Mouse (Mus musculus): ENCODE measurements around the gene Plekhm3.
A peak's percentile ranks its signal among the peaks of the same experiment; 100 is the strongest.

Plekhm3 gene

DNA sequence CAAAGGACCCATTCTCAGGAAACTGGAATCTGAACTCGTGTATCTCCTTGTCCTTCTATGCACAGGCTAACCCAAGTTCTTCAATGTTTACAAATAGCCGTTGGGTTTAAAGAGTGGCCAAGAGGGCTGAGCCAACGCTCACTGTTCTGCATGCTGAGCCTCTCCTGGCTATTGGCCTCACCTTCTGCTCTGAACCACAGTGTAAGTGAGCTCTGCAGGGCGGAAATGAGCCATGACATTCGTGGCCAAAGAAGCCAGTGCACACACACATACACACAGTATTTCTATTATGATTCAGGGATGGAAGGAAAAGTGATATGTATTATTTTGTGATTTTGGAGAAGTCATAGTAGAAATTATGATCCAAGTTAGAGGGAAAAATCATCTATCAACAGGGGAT, 138.9 kb downstream of the Plekhm3 start:
- peak; percentile 82 to 85 for DNase-seq

DNA sequence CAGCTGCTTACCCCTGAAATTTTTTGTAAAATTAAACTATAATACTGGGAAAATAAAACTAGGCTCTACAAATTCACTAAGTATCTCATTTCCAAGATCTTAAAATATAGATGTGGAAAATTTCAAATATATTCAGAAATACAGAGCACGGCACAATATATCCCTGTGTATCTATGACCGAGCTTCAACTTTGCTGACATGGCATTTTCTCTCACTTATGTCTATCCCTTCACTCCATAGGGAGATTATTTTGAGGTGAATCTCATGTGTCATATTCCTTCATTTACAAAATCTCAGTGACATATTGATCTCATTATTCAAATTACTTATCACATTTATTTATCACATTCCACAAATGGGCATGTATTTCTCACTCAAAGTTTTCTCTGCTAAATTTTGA, 143.4 kb downstream of the Plekhm3 start:
- no peak for DNase-seq

DNA sequence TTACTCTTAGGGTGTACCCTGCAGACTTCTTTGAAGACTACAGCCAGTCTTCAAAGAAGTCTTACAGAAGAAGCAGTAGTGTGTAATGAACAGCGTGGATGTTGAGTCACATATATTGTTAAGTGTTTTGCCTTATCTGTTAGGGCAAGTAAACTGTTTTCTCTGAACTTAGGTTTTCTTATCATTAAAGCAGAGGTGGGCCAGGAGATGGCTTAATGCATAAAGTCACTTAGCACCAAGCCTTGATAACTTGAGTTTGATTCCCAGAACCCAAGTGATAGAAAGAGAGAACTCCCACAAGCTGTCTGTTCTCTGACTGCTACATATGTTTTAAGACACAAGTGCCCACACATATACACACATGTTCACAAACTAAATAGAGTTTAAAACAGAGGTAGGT, 144.7 kb downstream of the Plekhm3 start:
- DNase-seq, result no peak

- no peak for DNase-seq
Measured at GRCm38 (mm10) chr1:64809085-64809484, 147.5 kb downstream of the Plekhm3 start.

DNA sequence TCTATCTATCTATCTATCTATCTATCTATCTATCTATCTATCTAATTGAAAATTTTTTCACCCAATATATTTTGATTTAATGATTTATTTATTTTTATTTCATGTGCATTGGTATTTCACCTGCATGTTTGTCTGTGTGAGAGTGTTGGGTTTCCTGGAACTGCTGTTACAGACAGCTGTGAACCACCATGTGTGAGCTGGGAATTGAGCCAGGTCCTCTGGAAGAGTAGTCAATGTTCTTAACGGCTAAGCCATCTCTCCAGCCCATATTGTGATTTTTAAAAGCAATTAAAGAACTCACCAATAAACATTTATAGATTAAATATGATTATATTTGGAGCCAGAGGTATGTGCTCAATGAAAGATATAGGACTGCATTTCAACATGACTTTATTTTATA, 148.9 kb downstream of the Plekhm3 start:
- no peak for DNase-seq

GRCm38 (mm10) chr1:64805217-64805616, 151.4 kb downstream of the Plekhm3 start:
- no peak for DNase-seq

- DNase-seq, result no peak
Measured at GRCm38 (mm10) chr1:64802631-64803030, 154.0 kb downstream of the Plekhm3 start.

DNA sequence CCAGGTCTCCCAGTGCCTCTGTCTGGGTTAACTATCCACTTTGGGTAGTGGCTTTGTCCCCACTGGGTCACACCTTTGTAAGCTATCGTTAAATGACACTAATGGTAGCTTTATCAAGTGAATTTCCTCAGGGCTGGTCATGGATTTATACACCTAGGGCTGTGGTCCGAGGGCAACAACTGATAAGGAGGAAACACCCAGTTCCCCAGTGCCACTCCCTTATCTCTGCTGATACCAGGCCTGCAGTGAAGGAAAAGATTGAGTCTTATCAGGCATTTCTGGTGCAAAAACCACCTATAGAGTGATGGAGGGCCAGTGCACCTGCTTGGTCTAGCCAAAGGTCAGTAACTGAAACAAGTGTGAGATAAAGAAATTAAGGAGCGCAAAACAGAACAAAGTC, 159.0 kb downstream of the Plekhm3 start:
- DNase-seq, result no peak

DNA sequence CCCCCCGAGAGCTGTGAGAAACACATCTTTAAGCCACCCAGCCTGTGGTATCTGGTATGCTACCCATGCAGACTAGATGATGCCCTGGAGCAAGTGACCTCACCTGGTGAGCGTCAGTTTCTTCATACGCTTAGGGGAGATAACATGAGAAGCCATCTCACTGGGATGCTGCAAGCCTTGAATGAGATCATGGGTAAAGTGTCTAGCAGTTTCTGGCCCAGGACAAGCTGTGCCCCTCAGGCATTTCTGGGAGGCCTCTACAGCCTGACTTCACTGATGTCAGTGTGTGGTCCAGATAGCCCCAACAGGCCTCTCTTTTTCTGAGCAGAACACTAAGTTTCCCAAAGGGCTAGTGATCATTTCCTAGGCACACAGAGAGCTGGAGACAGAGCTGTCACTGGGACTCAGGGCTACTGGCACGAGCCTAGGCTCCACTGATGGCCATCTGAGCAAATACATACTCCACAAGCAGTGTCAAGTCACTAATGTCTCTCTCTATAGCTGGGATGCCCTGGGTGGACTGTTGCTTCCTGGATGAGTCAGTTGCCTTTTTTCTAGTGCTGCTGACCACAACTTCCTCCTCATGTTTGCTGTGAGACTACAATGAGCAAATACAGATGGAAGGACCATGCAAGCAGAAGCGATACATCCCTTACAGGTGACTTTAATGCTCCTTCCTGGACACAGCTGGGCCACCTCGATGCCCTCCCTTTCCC, 159.6 kb downstream of the Plekhm3 start:
- DNase-seq, result no peak

- peak; percentile 61 to 73 for DNase-seq
Measured at GRCm38 (mm10) chr1:64795284-64796040, 161.2 kb downstream of the Plekhm3 start.

- DNase-seq, result no peak
Measured at GRCm38 (mm10) chr1:64794096-64794495, 162.5 kb downstream of the Plekhm3 start.

- no peak for DNase-seq
Measured at GRCm38 (mm10) chr1:64793234-64793530, 163.4 kb downstream of the Plekhm3 start.

- DNase-seq, result no peak
Measured at GRCm38 (mm10) chr1:64792521-64793233, 163.9 kb downstream of the Plekhm3 start.

DNA sequence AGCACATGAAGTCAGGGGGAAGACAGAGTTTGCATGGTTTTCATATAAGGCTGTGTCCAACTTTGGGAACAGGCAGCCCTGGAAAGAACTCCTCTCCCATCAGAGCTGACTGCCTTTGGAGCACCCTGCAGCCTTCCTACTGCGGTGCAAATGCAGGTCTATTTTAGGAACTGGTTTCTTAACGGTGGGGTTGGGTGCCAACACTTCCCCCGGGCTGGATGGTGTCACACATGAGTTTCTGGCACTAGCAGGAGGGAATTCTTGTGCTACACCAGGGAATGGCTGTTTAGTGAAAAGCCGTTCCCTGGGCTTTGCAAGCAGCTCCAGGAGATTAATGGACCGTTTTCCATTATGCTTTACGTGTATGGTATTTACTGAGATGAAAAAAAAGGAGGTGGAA, 164.8 kb downstream of the Plekhm3 start:
- peak; percentile 60 to 70 for DNase-seq

- peak; percentile 73 to 79 for DNase-seq
Measured at GRCm38 (mm10) chr1:64790806-64791790, 165.5 kb downstream of the Plekhm3 start.

GRCm38 (mm10) chr1:64787701-64788515, 168.7 kb downstream of the Plekhm3 start:
- DNase-seq, result peak; percentile 41 to 49

- no peak for DNase-seq
Measured at GRCm38 (mm10) chr1:64779863-64780262, 176.8 kb downstream of the Plekhm3 start.

DNA sequence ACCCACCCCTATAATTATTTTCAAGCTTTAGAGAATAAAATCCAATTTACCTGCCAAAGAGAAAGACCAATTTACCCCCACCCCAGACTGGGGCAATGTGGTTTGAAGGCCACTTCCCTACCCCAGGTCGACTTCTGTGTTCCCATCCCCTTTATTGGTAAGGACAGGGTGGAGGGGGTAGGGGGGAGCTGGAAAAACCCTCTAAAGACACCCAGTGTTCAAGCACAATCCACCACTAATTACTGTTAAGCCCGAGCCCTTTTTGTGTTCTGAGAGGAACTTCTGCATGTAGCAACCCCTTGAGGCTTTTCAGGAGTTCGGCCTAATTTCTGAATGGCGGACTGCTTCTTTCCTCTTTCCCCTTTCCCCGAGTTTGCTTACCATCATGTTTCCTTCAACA, 177.2 kb downstream of the Plekhm3 start:
- no peak for DNase-seq

- DNase-seq, result no peak
Measured at GRCm38 (mm10) chr1:64773305-64773704, 183.3 kb downstream of the Plekhm3 start.

DNA sequence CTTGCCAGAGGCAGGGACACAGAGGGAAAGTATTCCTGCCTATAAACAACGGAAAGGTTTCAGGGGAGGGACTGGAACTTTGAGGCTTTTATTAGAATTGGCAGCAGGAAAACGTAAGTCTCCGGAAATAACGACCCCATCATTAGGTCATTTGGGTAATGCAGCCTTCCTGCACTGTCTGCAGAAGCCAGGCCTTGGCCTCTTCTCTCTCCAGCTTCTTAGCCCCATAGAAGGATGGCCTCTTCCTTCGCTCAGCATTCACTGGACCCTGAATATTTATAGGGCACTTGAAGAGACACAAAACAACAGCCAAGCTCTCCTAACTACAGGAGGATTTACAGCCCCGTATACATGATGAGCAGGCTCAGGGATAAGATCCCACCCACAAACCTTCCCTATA, 186.5 kb downstream of the Plekhm3 start:
- no peak for DNase-seq

DNA sequence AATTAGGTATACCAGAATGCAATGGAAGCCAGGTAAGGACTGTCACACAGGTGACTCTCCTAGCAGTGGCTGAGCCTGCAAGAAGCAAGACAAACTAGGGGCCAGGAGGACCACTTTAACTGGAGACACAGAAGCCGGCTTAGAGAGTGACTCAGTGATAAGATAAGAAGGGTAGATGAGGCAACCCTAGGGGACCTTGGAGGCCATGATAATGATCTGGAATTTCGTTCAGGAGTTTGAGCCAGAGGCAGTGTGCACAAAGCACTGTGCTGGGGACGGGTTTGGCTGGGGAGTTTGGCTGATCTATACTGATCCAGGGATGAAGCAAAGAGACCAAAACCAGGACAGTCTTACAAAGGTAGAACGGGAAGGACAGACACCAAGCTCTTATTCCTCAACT, 195.0 kb downstream of the Plekhm3 start:
- DNase-seq, result no peak

- DNase-seq, result no peak
Measured at GRCm38 (mm10) chr1:64757766-64758165, 198.9 kb downstream of the Plekhm3 start.

All from cerebellum, postnatal 25 days (tissue).